Mouse (Mus musculus) urinary bladder, postnatal 36 days (tissue): ENCODE data around the gene Usb1.
"Not testable (repeated sequence)": the region's sequence is repeated elsewhere in the genome, so short reads cannot be mapped to it uniquely, and the experiment has no call there.

ENCODE experiments used
- DNase-seq, 2 experiments: peaks; one replicate each; pipeline ENCODE4 v3.0.0; 2022; ENCODE audit warnings: low spot score in 2 of 2, mixed read lengths in 1 of 2

Usb1 gene

GRCm38 (mm10) chr8:95374429-95374828 lies 42.3 kb downstream of the Usb1 start:
- DNase-seq: no peak

- no peak for DNase-seq
Measured at GRCm38 (mm10) chr8:95375374-95375930, 43.4 kb downstream of the Usb1 start.

GRCm38 (mm10) chr8:95376309-95376999 lies 44.4 kb downstream of the Usb1 start:
- no peak for DNase-seq

- DNase-seq: no peak
Measured at GRCm38 (mm10) chr8:95377101-95377500, 45.0 kb downstream of the Usb1 start.

DNA sequence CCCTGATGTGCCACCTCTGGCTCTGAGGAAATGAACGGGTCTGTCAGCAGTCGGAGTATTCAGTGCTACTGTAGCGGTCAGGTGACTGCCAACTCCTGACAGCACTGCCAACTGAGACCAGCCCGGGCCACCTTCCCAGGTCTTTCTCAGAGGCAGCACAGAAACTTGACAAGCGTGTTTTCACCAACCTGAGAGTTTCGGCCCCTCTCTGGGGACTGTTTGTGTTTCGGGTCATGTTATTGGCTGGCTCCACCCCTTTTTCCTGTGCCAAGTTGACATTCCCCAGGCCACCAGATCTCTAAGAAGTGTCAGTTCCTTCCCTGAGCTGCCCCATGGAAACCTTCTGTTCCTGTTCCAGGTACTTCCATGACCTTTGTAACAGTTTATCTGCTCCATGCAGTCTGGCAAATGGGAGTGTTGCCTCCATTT lies 45.8 kb downstream of the Usb1 start:
- DNase-seq: peak; percentile 55 to 77

DNA sequence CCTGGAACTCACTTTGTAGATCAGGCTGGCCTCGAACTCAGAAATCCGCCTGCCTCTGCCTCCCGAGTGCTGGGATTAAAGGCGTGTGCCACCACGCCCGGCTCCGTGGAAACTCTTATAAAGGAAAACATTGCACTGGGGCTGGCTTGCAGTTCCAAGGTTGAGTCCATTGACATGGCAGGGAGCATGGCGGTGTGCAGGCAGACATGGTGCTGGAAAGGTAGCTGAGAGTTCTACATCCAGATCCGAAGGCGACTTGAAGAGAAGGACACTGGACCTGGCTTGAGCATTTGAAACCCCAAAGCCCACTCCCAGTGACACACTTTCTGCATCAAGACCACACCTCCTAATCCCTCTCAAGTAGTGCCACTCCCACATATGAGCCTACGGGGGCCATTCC lies 46.8 kb downstream of the Usb1 start:
- DNase-seq: not testable (repeated sequence)

- DNase-seq: no peak
Measured at GRCm38 (mm10) chr8:95380953-95381352, 48.9 kb downstream of the Usb1 start.

DNA sequence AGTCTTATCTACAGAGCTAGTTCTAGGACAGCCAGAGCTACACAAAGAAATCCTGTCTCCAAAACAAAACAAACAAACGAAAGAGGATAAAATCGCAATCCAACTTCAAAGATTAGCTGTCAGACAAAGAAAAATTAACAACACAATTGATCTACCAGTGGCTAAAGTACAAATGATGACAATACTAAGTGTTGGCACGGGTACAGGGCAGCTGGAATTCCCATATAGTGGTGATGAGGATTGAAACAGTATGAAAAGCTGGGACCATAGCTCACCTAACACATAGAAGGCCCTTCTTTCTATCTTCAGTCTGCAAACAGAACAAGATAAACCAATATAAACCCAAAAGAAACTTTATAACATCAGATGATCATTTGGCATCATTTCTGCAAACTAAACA lies 49.5 kb downstream of the Usb1 start:
- DNase-seq: no peak

DNA sequence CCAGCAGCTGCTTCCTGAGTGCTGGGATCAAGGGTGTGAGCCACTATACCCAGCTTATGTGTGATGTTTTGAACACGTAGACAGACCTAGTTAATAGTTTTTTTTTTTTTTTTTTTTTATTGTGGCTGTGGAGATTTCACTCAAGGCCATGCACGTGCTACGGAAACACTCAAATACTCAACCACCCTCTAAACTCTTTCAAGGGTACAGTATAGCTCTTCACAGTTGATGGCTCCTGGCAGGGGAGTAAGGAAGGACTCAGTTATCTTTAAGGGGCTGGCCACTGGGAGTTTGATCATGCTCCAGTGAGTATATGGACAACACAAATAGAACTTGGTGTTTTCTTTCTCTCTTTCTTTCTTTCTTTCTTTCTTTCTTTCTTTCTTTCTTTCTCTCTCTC lies 52.4 kb downstream of the Usb1 start:
- no peak for DNase-seq

DNA sequence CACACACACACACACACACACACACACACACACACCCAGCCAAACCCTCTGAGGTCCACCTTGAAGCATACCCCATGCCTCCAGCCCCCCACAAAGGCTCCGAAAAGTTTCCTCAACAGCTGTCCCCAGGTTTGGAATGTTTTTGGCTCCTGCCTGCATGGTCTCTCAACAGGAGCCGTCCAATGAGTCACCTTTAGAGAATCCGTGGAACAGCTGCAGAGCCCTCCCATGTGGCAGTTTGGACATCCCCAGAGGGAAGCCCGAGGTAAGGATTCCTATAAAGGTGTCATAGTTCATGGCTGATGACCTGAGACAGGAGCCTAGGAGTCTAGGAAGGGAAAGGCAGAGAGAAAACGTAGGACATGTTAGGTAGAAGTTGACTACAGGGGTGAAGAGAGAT lies 54.0 kb downstream of the Usb1 start:
- no peak for DNase-seq

DNA sequence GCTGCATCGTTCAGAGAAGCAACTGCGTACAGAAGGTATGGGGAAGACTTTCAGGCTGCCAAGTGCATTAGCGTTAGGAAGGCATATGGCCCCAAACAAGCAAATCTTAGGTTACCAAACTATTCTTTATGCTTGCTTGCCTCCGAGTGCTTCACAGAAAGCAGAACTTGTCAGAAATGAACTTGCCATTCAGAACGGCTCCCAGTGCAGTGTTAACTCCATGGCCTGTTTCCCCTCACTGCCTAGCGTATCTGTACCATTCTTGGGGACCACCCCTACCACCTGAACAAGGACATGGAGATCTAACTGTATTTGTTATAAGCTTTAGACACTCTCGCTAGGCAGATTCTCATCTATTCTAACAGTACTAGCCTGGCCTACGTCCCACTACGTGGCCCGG lies 55.1 kb downstream of the Usb1 start:
- DNase-seq: no peak

DNA sequence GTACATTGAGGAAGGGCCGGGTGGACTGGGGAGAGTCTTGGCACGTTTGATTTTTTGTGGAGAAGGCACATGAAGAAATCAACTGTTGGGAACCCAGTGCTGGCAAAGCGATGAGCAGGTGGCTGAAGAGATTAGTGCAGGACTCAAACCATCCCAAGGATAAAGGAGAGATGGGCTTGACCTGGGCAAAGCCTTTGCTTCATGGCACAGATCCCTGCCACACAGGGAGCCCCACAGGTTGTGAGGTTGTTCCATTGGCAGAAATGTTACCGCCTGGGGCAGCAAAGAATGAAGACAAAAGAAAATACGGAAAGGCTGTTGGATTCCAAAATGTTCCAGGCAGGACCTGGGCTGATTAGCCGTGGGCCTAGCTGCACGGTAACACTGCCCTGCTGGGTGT lies 55.9 kb downstream of the Usb1 start:
- DNase-seq: no peak

DNA sequence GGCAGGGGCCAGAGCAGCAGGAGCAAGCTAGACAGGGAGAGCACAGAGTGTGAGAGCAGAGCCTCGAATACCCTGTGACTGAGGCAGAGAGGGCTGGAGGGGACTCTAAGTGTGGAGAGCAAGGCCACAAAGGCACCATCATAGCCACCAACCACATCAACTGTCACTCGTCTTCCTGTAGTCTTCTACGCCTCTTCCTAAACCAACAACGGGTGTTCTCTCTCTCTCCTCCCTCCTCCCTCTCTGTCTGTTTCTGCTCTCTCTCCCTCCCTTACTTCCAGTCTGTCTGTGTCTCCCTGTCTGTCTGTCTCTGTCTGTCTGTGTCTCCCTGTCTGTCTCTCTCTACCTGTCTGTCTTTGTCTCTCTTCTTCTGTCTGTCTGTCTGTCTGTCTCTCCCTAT lies 58.2 kb downstream of the Usb1 start:
- DNase-seq: no peak

DNA sequence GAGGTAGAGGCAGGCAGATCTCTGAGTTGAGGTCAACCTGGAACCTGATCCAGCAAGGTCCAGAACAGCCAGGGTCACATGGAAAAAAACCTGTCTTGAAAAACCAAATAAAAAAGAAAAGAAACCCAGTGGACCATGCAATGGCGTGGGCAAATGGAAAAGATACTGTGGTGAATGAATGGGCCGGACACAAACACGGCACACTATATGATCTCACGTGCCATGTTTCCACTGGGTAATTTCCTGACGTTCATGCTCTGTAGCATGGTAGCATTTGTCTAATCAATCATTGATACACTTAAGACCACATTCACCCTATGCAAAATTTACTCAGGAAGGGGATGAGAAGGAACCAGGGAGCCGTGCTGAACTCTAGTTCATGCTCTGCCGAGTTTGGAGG lies 59.0 kb downstream of the Usb1 start:
- no peak for DNase-seq

DNA sequence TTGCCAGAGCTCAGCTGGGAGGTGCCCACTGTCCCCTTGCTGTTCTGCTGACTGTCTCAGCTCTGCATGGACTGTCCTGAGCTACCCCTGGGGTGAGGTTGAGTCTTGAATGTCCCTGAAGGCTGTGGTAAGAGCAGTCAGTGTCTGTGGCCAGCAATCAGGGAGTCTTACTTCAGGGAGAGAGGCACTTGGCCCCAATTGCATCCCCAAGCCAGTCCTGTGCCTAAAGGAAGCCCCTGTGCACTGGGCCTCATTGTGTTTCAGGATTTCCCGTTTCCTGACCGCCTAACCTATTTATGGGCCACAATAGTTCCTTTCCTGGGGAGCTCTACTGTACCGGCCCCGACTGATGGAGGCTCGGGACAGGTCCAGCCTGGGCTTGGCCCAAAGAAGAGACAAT lies 60.5 kb downstream of the Usb1 start:
- no peak for DNase-seq

GRCm38 (mm10) chr8:95395186-95395918 lies 63.3 kb downstream of the Usb1 start:
- no peak for DNase-seq

GRCm38 (mm10) chr8:95396752-95397151 lies 64.7 kb downstream of the Usb1 start:
- DNase-seq: no peak
